Mouse (Mus musculus) small intestine, adult 10 weeks (tissue): ENCODE measurements around the gene Atp5f1. TPM values are rescaled to one million over a fixed set of nuclear protein-coding genes. Genes with fewer than 3 reads are reported as not detected.

Source experiments
- polyA plus RNA-seq: library from polyadenylated mRNA; stranded (reverse); fragments of 350-450 nt; fragmentation: Illumina TruSeq; extraction: RNeasy Lipid Tissue Mini Kit (QIAGEN cat#74804); gene quantifications from one replicate; pipeline ENCODE4 v1.2.3, GENCODE M21; 2014; ENCODE audit warnings: low replicate concordance

Atp5f1 gene
- 2,243 TPM for polyA plus RNA-seq

GRCm38 (mm10) chr3:105959999-105960398, at the start of gene Atp5f1:
Atp5f1 (minus strand) TSS chr3:105960099.

GRCm38 (mm10) chr3:105973411-105973810, 13.5 kb upstream of the Atp5f1 start, which contains the start of gene Ovgp1:
Ovgp1 (plus strand) TSS chr3:105973711.

GRCm38 (mm10) chr3:105958974-105959580, 822 bp downstream of the Atp5f1 start, which contains the start of gene Wdr77:
Wdr77 (plus strand) TSS chr3:105959369.

GRCm38 (mm10) chr3:105932240-105933071, 27.4 kb downstream of the Atp5f1 start, which contains the start of gene I830077J02Rik:
I830077J02Rik (minus strand) TSS chr3:105932664.

Other genes with a start within 250 kb of the Atp5f1 start
- 567 TPM for gene Rap1a, start 158.8 kb downstream of the Atp5f1 start, polyA plus RNA-seq
- gene Adora3, start 89.2 kb downstream of the Atp5f1 start, polyA plus RNA-seq, result 0.82 TPM
- gene Tmigd3, start 89.2 kb downstream of the Atp5f1 start, polyA plus RNA-seq, result 0.97 TPM
- gene I830077J02Rik, start 27.4 kb downstream of the Atp5f1 start, polyA plus RNA-seq, result 6.8 TPM
- gene Wdr77, start 730 bp downstream of the Atp5f1 start, polyA plus RNA-seq, result 29.0 TPM
- gene Ovgp1, start 13.6 kb upstream of the Atp5f1 start, polyA plus RNA-seq, result 1.7 TPM
- not detected for gene Pifo, start 54.5 kb upstream of the Atp5f1 start, polyA plus RNA-seq
- not detected for gene Chil5, start 72.7 kb upstream of the Atp5f1 start, polyA plus RNA-seq
- not detected for gene Chia1, start 153.1 kb upstream of the Atp5f1 start, polyA plus RNA-seq
- gene Chil3, start 207.5 kb upstream of the Atp5f1 start, polyA plus RNA-seq, result not detected